Mouse (Mus musculus): ENCODE measurements around the gene Hectd3. TPM values are rescaled to one million over a fixed set of nuclear protein-coding genes. Genes with fewer than 3 reads are reported as not detected.

Hectd3 gene
- polyA plus RNA-seq, 1 experiment from 2014 or later, result 19.3 TPM

DNA sequence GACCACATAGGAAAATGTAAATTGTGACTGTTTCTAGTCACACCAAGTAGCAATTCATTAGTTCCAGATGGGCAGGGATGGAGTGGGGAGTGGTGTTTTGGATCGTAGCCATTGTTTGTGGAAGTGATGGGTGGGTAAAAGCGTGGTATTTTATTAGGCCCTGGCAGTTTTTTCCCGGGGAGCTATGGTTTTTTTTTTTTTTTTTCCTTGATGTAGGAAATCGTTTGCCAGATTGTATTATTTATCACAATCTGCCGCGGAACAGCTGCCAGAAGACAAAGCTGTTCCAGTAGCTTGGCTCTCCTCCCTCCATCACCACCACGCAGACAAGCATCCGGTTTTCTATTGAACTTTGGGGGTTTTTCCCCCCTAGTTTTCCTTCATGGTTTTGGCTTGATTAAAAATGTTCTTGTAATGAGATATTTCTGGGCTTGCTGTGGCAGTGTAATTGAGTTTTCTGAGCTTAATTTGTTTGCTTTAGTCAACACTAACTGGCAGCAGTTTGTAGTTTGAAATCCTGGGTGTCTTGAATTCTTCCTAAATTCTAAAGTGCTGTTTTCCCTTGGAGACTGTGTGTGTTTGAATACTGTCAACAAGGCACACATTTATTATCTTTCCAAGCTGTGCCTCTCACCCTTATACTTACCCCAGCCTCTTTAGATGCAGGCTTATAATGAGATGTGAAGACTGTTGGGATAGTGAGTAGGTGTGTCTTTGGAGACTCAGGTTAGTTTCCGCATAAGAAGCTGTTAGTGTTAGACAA, 45.0 kb downstream of the Hectd3 start:
- Histone ChIP-seq H3K36me3 (ENCODE audit: control insufficient read depth, insufficient read depth, low read length) (no peaks in the 10 kb centered on the region), H3K4me2 (ENCODE audit: low read depth, low read length) (no peak overlapping the region), H3K27ac (ENCODE audit: low read depth, low read length) (peak overlapping the region; percentile 69), H3K4me1 (ENCODE audit: control insufficient read depth, insufficient read depth, low read length) (peaks cover 16% of the 10 kb centered on the region), H3K9ac (replicated peaks; ENCODE audit: low read depth, low read length) (no peak overlapping the region), H3K9me3 (ENCODE audit: control insufficient read depth, low read length) (no peaks in the 10 kb centered on the region), H3K4me3 (ENCODE audit: low read depth, low read length) (no peak overlapping the region), H3K27me3 (ENCODE audit: control insufficient read depth, insufficient read depth, low read length) (no peaks in the 10 kb centered on the region)
- 13% methylated on average over 9 of the region's 9 CpGs for WGBS
- ATAC-seq (ENCODE audit: low read depth), result peak; percentile 66; the same call in 1 of the 2 replicates

DNA sequence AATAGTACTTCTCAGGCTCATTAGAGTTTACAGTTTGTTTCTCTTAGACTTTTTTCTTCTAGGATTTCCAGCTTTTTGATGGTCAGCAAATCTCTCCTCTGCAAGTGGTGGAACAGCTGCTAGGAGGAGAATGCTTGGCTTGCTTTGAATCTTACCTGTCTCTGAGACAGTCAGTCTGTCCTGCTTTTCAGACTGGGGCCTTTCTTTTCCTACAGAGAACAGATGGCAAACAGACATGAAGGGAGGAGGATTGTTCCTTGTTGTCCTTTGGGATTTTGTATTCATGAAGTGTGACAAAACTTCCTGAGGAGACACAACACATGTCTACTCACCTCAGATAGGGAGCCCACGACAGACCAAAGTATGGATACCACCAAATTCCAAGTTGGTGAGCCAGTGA, 45.7 kb downstream of the Hectd3 start:
- H3K9me3 ChIP-seq (ENCODE audit: control insufficient read depth, low read length), result no peaks in the 10 kb centered on the region
- peaks cover 16% of the 10 kb centered on the region for H3K4me1 ChIP-seq (ENCODE audit: control insufficient read depth, insufficient read depth, low read length)
- 29% methylated on average over 1 of the region's 1 CpGs for WGBS
- no peak overlapping the region for H3K4me3 ChIP-seq (ENCODE audit: low read depth, low read length)
- H3K27me3 ChIP-seq (ENCODE audit: control insufficient read depth, insufficient read depth, low read length), result no peaks in the 10 kb centered on the region
- no peak overlapping the region for H3K9ac ChIP-seq (replicated peaks; ENCODE audit: low read depth, low read length)
- no peak overlapping the region for H3K4me2 ChIP-seq (ENCODE audit: low read depth, low read length)
- no peaks in the 10 kb centered on the region for H3K36me3 ChIP-seq (ENCODE audit: control insufficient read depth, insufficient read depth, low read length)
- H3K27ac ChIP-seq (ENCODE audit: low read depth, low read length), result peak overlapping the region; percentile 69
- no peak; the same call in 1 of the 2 replicates for ATAC-seq (ENCODE audit: low read depth)

DNA sequence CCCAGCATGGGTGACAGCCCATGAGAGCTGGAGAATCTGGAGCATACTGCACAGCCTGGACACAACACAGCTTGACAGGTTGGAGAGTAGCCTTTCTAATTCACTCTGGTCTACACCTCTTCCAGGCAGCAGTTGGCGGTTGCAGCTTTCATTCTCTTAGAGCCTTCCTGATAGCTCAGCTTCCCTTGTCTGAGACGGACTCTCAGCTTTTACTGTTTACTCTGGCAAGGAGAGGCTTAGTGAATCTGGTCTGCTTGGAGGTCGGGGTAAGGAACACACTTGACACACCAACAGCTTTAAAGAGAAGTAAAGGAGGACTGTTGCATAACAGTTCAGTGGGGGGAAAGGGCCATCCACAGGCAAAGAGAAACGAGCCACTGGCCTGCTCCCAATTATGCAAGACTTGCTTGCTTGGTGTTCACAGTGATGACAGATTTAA, 46.2 kb downstream of the Hectd3 start:
- Histone ChIP-seq H3K4me2 (ENCODE audit: low read depth, low read length) (no peak overlapping the region), H3K9ac (replicated peaks; ENCODE audit: low read depth, low read length) (no peak overlapping the region), H3K4me3 (ENCODE audit: low read depth, low read length) (no peak overlapping the region), H3K36me3 (ENCODE audit: control insufficient read depth, insufficient read depth, low read length) (no peaks in the 10 kb centered on the region), H3K9me3 (ENCODE audit: control insufficient read depth, low read length) (no peaks in the 10 kb centered on the region), H3K4me1 (ENCODE audit: control insufficient read depth, insufficient read depth, low read length) (peaks cover 16% of the 10 kb centered on the region), H3K27ac (ENCODE audit: low read depth, low read length) (no peak overlapping the region; the same call in 1 of the 2 replicates), H3K27me3 (ENCODE audit: control insufficient read depth, insufficient read depth, low read length) (no peaks in the 10 kb centered on the region)
- ATAC-seq (ENCODE audit: low read depth), result no peak
- WGBS, result 59% methylated on average over 4 of the region's 4 CpGs

DNA sequence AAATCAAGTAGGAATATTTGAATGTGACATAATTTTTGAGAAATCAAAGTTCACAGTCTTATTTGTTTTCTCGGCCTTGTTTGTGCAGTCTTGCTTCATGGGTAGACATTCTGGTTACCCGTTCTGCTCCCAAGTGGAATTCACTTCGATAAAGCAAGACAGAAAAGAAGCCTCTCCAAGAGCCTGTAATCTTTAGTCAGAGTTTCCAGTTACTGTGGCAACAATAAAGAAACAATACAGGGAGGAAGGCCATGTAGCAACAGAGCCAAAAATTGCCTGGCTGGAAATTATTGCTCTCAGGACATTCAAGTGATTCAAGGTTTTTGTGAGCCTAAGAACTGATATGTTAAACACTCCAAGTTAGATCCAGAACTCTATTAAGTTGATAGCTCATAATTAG, 53.7 kb downstream of the Hectd3 start:
- no peak overlapping the region for H3K9ac ChIP-seq (replicated peaks; ENCODE audit: low read depth, low read length)
- 79% methylated on average over 3 of the region's 3 CpGs for WGBS
- H3K4me1 ChIP-seq (ENCODE audit: control insufficient read depth, insufficient read depth, low read length), result no peaks in the 10 kb centered on the region
- ATAC-seq (ENCODE audit: low read depth), result no peak
- no peak overlapping the region for H3K4me2 ChIP-seq (ENCODE audit: low read depth, low read length)
- no peaks in the 10 kb centered on the region for H3K9me3 ChIP-seq (ENCODE audit: control insufficient read depth, low read length)
- H3K36me3 ChIP-seq (ENCODE audit: control insufficient read depth, insufficient read depth, low read length), result no peaks in the 10 kb centered on the region
- no peak overlapping the region for H3K4me3 ChIP-seq (ENCODE audit: low read depth, low read length)
- no peaks in the 10 kb centered on the region for H3K27me3 ChIP-seq (ENCODE audit: control insufficient read depth, insufficient read depth, low read length)
- H3K27ac ChIP-seq (ENCODE audit: low read depth, low read length), result no peak overlapping the region

DNA sequence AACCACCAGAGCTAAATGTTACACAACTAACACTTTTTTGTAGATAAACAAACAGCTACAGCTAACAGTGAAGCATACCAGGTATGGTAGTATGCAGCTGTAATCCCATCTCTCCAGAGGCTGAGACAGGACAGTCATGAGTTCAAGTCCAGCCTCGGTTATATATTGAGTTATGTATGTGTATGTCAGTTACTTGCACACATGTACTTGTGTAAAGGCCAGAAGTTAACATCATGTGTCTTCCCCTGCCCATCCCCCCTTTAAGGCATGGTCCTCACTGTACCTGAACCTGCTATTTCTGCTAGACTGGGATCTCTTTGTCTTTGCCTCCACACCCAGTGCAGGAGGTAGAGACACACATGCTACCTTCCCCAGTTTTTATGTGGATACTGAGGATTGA, 54.4 kb downstream of the Hectd3 start:
- no peak overlapping the region for H3K9ac ChIP-seq (replicated peaks; ENCODE audit: low read depth, low read length)
- 100% methylated on average over 1 of the region's 1 CpGs for WGBS

DNA sequence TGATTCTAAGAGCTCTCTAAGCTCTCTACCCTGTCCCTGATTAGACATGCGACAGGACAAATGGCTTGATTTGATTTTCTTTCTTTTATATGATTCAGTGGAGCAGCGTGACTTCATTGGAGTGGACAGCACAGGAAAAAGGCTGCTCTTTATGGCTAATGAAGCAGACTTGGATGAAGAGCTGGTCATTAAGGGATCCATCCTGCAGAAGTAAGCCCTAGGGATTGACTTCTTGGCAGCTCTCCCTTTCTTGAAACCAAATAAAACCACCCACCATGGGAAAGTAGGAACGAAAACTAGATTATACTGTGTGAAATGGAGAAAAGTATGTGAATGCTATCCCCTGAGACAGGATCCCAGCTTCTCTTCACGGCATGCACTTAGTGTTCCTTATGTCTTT, 57.5 kb downstream of the Hectd3 start:
- H3K4me2 ChIP-seq (ENCODE audit: low read depth, low read length), result no peak overlapping the region
- no peak overlapping the region for H3K4me3 ChIP-seq (ENCODE audit: low read depth, low read length)
- no peaks in the 10 kb centered on the region for H3K27me3 ChIP-seq (ENCODE audit: control insufficient read depth, insufficient read depth, low read length)
- 70% methylated on average over 4 of the region's 4 CpGs for WGBS
- H3K9me3 ChIP-seq (ENCODE audit: control insufficient read depth, low read length), result no peaks in the 10 kb centered on the region
- no peaks in the 10 kb centered on the region for H3K36me3 ChIP-seq (ENCODE audit: control insufficient read depth, insufficient read depth, low read length)
- no peaks in the 10 kb centered on the region for H3K4me1 ChIP-seq (ENCODE audit: control insufficient read depth, insufficient read depth, low read length)
- H3K27ac ChIP-seq (ENCODE audit: low read depth, low read length), result no peak overlapping the region
- no peak overlapping the region for H3K9ac ChIP-seq (replicated peaks; ENCODE audit: low read depth, low read length)
- no peak for ATAC-seq (ENCODE audit: low read depth)

More for the DNA sequence above, 54.4 kb downstream of the Hectd3 start:
- no peak overlapping the region for H3K4me2 ChIP-seq (ENCODE audit: low read depth, low read length)
- no peaks in the 10 kb centered on the region for H3K36me3 ChIP-seq (ENCODE audit: control insufficient read depth, insufficient read depth, low read length)
- H3K9me3 ChIP-seq (ENCODE audit: control insufficient read depth, low read length), result no peaks in the 10 kb centered on the region
- H3K4me3 ChIP-seq (ENCODE audit: low read depth, low read length), result no peak overlapping the region
- no peak for ATAC-seq (ENCODE audit: low read depth)
- no peak overlapping the region for H3K27ac ChIP-seq (ENCODE audit: low read depth, low read length)
- no peaks in the 10 kb centered on the region for H3K27me3 ChIP-seq (ENCODE audit: control insufficient read depth, insufficient read depth, low read length)
- no peaks in the 10 kb centered on the region for H3K4me1 ChIP-seq (ENCODE audit: control insufficient read depth, insufficient read depth, low read length)

DNA sequence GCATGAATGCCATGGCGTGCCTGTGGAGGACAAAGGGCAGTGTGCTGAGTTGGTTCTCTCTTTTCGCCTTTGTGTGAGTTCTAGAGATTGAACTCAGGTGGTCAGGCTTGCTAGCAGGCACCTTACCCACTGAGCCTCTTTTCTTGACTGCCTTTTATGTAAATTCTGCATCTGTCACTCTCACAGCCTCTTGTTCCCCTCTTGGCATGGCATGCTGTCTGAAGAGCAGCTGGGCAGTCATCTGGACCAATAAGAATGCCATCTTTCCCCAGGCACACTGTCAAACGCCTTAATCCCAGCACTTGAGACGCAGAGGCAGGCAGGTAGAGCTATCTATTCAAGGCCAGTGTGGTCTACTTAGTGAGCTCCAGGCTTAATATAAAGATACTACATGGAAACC, 58.8 kb downstream of the Hectd3 start:
- no peak overlapping the region for H3K9ac ChIP-seq (replicated peaks; ENCODE audit: low read depth, low read length)
- H3K27me3 ChIP-seq (ENCODE audit: control insufficient read depth, insufficient read depth, low read length), result no peaks in the 10 kb centered on the region
- 70% methylated on average over 4 of the region's 4 CpGs for WGBS
- no peak overlapping the region for H3K4me3 ChIP-seq (ENCODE audit: low read depth, low read length)
- H3K9me3 ChIP-seq (ENCODE audit: control insufficient read depth, low read length), result no peaks in the 10 kb centered on the region
- ATAC-seq (ENCODE audit: low read depth), result no peak
- H3K27ac ChIP-seq (ENCODE audit: low read depth, low read length), result no peak overlapping the region
- H3K36me3 ChIP-seq (ENCODE audit: control insufficient read depth, insufficient read depth, low read length), result no peaks in the 10 kb centered on the region
- H3K4me2 ChIP-seq (ENCODE audit: low read depth, low read length), result no peak overlapping the region
- H3K4me1 ChIP-seq (ENCODE audit: control insufficient read depth, insufficient read depth, low read length), result no peaks in the 10 kb centered on the region

Other genes starting within 250 kb of the Hectd3 start
- gene Toe1, start 187.7 kb upstream of the Hectd3 start, polyA plus RNA-seq (2014; fragmentation: Nextera tagmentation; extraction: Ambion mirVana), result 28.8 and 29.5 TPM in 2 replicates
- gene Mutyh, start 187.6 kb upstream of the Hectd3 start, polyA plus RNA-seq (2014; fragmentation: Nextera tagmentation; extraction: Ambion mirVana), result 4.8 and 7.0 TPM in 2 replicates
- 1.5 and 2.7 TPM in 2 replicates for gene Hpdl, start 173.6 kb upstream of the Hectd3 start, polyA plus RNA-seq (2014; fragmentation: Nextera tagmentation; extraction: Ambion mirVana)
- gene Zswim5, start 117.9 kb upstream of the Hectd3 start, polyA plus RNA-seq (2014; fragmentation: Nextera tagmentation; extraction: Ambion mirVana), result 6.4 and 8.1 TPM in 2 replicates
- 56.0 and 59.0 TPM in 2 replicates for gene Urod, start 904 bp upstream of the Hectd3 start, polyA plus RNA-seq (2014; fragmentation: Nextera tagmentation; extraction: Ambion mirVana)
- gene Eif2b3, start 24.1 kb downstream of the Hectd3 start, polyA plus RNA-seq (2014; fragmentation: Nextera tagmentation; extraction: Ambion mirVana), result 54.6 and 54.9 TPM in 2 replicates
- gene Ptch2, start 100.8 kb downstream of the Hectd3 start, polyA plus RNA-seq (2014; fragmentation: Nextera tagmentation; extraction: Ambion mirVana), result 5.6 and 6.4 TPM in 2 replicates
- 2.7 and 3.9 TPM in 2 replicates for gene Btbd19, start 130.4 kb downstream of the Hectd3 start, polyA plus RNA-seq (2014; fragmentation: Nextera tagmentation; extraction: Ambion mirVana)
- gene Tctex1d4, start 131.5 kb downstream of the Hectd3 start, polyA plus RNA-seq (2014; fragmentation: Nextera tagmentation; extraction: Ambion mirVana), result not detected in 2 replicates
- gene Plk3, start 138.6 kb downstream of the Hectd3 start, polyA plus RNA-seq (2014; fragmentation: Nextera tagmentation; extraction: Ambion mirVana), result 16.1 and 19.1 TPM in 2 replicates
- 549 and 599 TPM in 2 replicates for gene Rps8, start 160.9 kb downstream of the Hectd3 start, polyA plus RNA-seq (2014; fragmentation: Nextera tagmentation; extraction: Ambion mirVana)
- gene Kif2c, start 187.3 kb downstream of the Hectd3 start, polyA plus RNA-seq (2014; fragmentation: Nextera tagmentation; extraction: Ambion mirVana), result 3.5 and 6.0 TPM in 2 replicates

All from neural tube, embryonic 14.5 days (tissue).